ENCODE assay signal across 16 mouse cellular contexts in the genomic region with DNA sequence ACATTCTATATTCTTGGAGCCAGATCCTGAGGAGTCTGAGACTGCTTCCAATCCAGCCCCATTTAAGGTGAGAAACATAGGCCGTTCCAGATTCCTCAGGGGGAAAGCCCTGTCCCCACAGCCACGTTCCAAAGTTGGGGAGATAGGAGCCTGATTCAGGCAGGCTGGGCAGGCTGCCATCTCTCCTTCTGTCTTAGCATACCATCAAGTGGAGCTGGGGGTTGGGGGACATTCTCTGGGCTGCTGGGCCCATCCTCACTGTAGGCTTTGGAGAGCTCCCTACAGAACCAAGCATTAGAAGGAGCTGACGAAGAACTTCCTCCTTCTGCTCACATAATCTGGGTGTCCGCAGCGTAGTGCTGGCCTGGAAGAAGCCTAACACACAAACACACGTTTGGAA. TPM values are rescaled to one million over a fixed set of nuclear protein-coding genes. Genes with fewer than 3 reads are reported as not detected.
A peak's percentile ranks its signal among the peaks of the same experiment; 100 is the strongest.
DNase-seq lines count a peak whose midpoint lies in the region; ATAC-seq and TF ChIP-seq lines count a peak whose summit lies in the region.
"Had no signal": no experiment of that assay in that cellular context is flagged by ENCODE, and none has a peak within 500 bp of the region (broad histone marks: within the 10 kb centered on the region; RNA-seq: fewer than 3 reads in every experiment).

No protein-coding gene starts in this region.

- H3K9me3 ChIP-seq in liver, embryonic 15.5 days (replicated peaks) = no peaks in the 10 kb centered on the region
- no peaks in the 10 kb centered on the region for H3K9me3 ChIP-seq in liver, embryonic 11.5 days (ENCODE audit: control insufficient read depth, low read length)
- H3K9me3 ChIP-seq in stomach, embryonic 15.5 days = no peaks in the 10 kb centered on the region
- H3K9me3 ChIP-seq in kidney, embryonic 16.5 days (ENCODE audit: low read length) = no peaks in the 10 kb centered on the region
- H3K9me3 ChIP-seq: forebrain, embryonic 10.5 days; liver, embryonic 13.5 days had no signal

- no peak for TF ChIP-seq POLR2A in spleen, adult 2 months (IDR thresholded peaks at IDR 0.05; ENCODE audit: low read depth, low read length)

- H3K4me3 ChIP-seq in liver, embryonic 15.5 days (replicated peaks) = no peak overlapping the region
- H3K4me3 ChIP-seq in liver, embryonic 11.5 days (ENCODE audit: low read depth, low read length) = no peak overlapping the region
- H3K4me3 ChIP-seq in spleen, adult 2 months (ENCODE audit: extremely low read depth, insufficient read depth, insufficient read length) = no peak overlapping the region
- no peak overlapping the region for H3K4me3 ChIP-seq in stomach, embryonic 15.5 days (replicated peaks)
- H3K4me3 ChIP-seq in kidney, embryonic 16.5 days (ENCODE audit: low read length) = no peak overlapping the region
- H3K4me3 ChIP-seq: forebrain, embryonic 10.5 days; left cerebral cortex, adult 2 months; liver, embryonic 13.5 days had no signal

- peak overlapping the region; percentile 71 for H3K27ac ChIP-seq in liver, embryonic 15.5 days (replicated peaks)
- H3K27ac ChIP-seq in liver, embryonic 11.5 days (ENCODE audit: low read depth, low read length) = no peak overlapping the region
- H3K27ac ChIP-seq in spleen, adult 2 months (ENCODE audit: insufficient read depth, low read length) = peak overlapping the region; percentile 90
- H3K27ac ChIP-seq in stomach, embryonic 15.5 days = peak overlapping the region; percentile 57
- H3K27ac ChIP-seq in kidney, embryonic 16.5 days (ENCODE audit: low read length) = no peak overlapping the region
- H3K27ac ChIP-seq: forebrain, embryonic 10.5 days; kidney, postnatal 0 days; left cerebral cortex, adult 2 months had no signal

- WGBS in liver, embryonic 15.5 days (ENCODE audit: insufficient replicate concordance) = 34% methylated on average over 6 of the region's 6 CpGs
- 63% methylated on average over 6 of the region's 6 CpGs for WGBS in liver, embryonic 11.5 days
- WGBS in spleen, adult 2 months = 44% methylated on average over 6 of the region's 6 CpGs
- 56% methylated on average over 6 of the region's 6 CpGs for WGBS in stomach, embryonic 15.5 days
- 77% methylated on average over 6 of the region's 6 CpGs for WGBS in kidney, embryonic 16.5 days

- no peaks in the 10 kb centered on the region for H3K36me3 ChIP-seq in liver, embryonic 15.5 days (replicated peaks)
- no peaks in the 10 kb centered on the region for H3K36me3 ChIP-seq in liver, embryonic 11.5 days (ENCODE audit: control insufficient read depth, insufficient read depth, low read length)
- H3K36me3 ChIP-seq in spleen, adult 2 months (ENCODE audit: control insufficient read depth, insufficient read depth, low read length) = no peaks in the 10 kb centered on the region
- H3K36me3 ChIP-seq in stomach, embryonic 15.5 days = no peaks in the 10 kb centered on the region
- H3K36me3 ChIP-seq in kidney, embryonic 16.5 days (ENCODE audit: insufficient read depth, low read length) = no peaks in the 10 kb centered on the region
- H3K36me3 ChIP-seq: forebrain, embryonic 10.5 days; liver, embryonic 13.5 days had no signal

- H3K27me3 ChIP-seq in liver, embryonic 15.5 days = no peaks in the 10 kb centered on the region
- H3K27me3 ChIP-seq in liver, embryonic 11.5 days (replicated peaks; ENCODE audit: control insufficient read depth, insufficient read depth, low read length) = no peaks in the 10 kb centered on the region; the same call in 1 of the 2 replicates
- no peaks in the 10 kb centered on the region for H3K27me3 ChIP-seq in spleen, adult 2 months (ENCODE audit: control insufficient read depth, insufficient read depth, low read length)
- no peaks in the 10 kb centered on the region for H3K27me3 ChIP-seq in stomach, embryonic 15.5 days (replicated peaks)
- no peaks in the 10 kb centered on the region for H3K27me3 ChIP-seq in kidney, embryonic 16.5 days (ENCODE audit: insufficient read depth, low read length)
- H3K27me3 ChIP-seq: liver, embryonic 13.5 days had no signal

- 0 out of 2 replicates have a peak, but pooled peaks cover 2% of the 10 kb centered on the region for H3K4me1 ChIP-seq in liver, embryonic 15.5 days (replicated peaks)
- H3K4me1 ChIP-seq in liver, embryonic 11.5 days (replicated peaks; ENCODE audit: control insufficient read depth, insufficient read depth, low read length) = peaks cover 3% of the 10 kb centered on the region; the same call in 1 of the 2 replicates
- peaks cover 44% of the 10 kb centered on the region; the same call in 1 of the 2 replicates for H3K4me1 ChIP-seq in spleen, adult 2 months (ENCODE audit: control insufficient read depth, insufficient read depth, insufficient read length)
- H3K4me1 ChIP-seq in stomach, embryonic 15.5 days = peaks cover 10% of the 10 kb centered on the region
- H3K4me1 ChIP-seq in kidney, embryonic 16.5 days (ENCODE audit: insufficient read depth, low read length) = no peaks in the 10 kb centered on the region
- H3K4me1 ChIP-seq: forebrain, embryonic 10.5 days; liver, embryonic 13.5 days had no signal

- peak; percentile 25 for DNase-seq in gastrocnemius, postnatal 10 days
- DNase-seq in gastrocnemius, postnatal 4 days (ENCODE audit: low spot score in 2 of 2) = no peak
- no peak for DNase-seq in liver, embryonic 11.5 days (ENCODE audit: low spot score)
- no peak for DNase-seq in spleen, adult 2 months (ENCODE audit: low read depth in 1 of 2, low spot score in 2 of 2)
- no peak for DNase-seq in spleen, postnatal 4 days (ENCODE audit: low spot score in 2 of 2)
- DNase-seq: liver, embryonic 13.5 days; midbrain, embryonic 14.5 days; thymus, postnatal 36 days had no signal

- H3K9ac ChIP-seq in liver, embryonic 15.5 days = no peak overlapping the region
- no peak overlapping the region for H3K9ac ChIP-seq in liver, embryonic 11.5 days (ENCODE audit: low read depth, low read length)
- H3K9ac ChIP-seq in stomach, embryonic 15.5 days = no peak overlapping the region
- H3K9ac ChIP-seq in kidney, embryonic 16.5 days (replicated peaks; ENCODE audit: low read length) = no peak overlapping the region
- H3K9ac ChIP-seq: liver, embryonic 13.5 days had no signal

- TF ChIP-seq CTCF in spleen, adult 2 months (IDR thresholded peaks at IDR 0.05; ENCODE audit: extremely low read depth, insufficient read depth, insufficient read length, insufficient replicate concordance) = no peak

- no peak overlapping the region for H3K4me2 ChIP-seq in liver, embryonic 15.5 days
- H3K4me2 ChIP-seq in liver, embryonic 11.5 days = no peak overlapping the region
- no peak overlapping the region for H3K4me2 ChIP-seq in stomach, embryonic 15.5 days
- no peak overlapping the region for H3K4me2 ChIP-seq in kidney, embryonic 16.5 days (replicated peaks; ENCODE audit: low read depth, low read length)
- H3K4me2 ChIP-seq: liver, embryonic 13.5 days had no signal

- no peak for ATAC-seq in liver, embryonic 15.5 days (ENCODE audit: insufficient read depth)
- no peak for ATAC-seq in liver, embryonic 11.5 days (replicated peaks; ENCODE audit: low FRiP score)
- no peak for ATAC-seq in stomach, embryonic 15.5 days (ENCODE audit: insufficient read depth, low FRiP score, low read depth)
- ATAC-seq in kidney, embryonic 16.5 days (ENCODE audit: low FRiP score, low TSS enrichment) = no peak

RNA-seq across cellular contexts. Expression of a gene that starts 0.8 kb away (rescaled TPM):
- total RNA-seq in gastrocnemius, postnatal 10 days (2021) = 1 to 10 TPM in 1 of 2 experiments, under 1 TPM in 1; 0.96 to 2.1 TPM
- 1 to 10 TPM; 3.4 to 3.9 TPM for total RNA-seq in gastrocnemius, postnatal 4 days (2021)
- 46.6 and 47.6 TPM in 2 replicates for polyA plus RNA-seq in liver, embryonic 15.5 days (2015; fragmentation: Nextera tagmentation; extraction: Ambion mirVana)
- 18.8 and 19.8 TPM in 2 replicates for polyA plus RNA-seq in liver, embryonic 11.5 days (2014; fragmentation: Nextera tagmentation; extraction: Ambion mirVana)
- polyA plus RNA-seq in spleen, adult 2 months (2012; rRNA removed) = 122 and 137 TPM in 2 replicates
- 9.0 and 9.2 TPM in 2 replicates for polyA plus RNA-seq in stomach, embryonic 15.5 days (2015; fragmentation: Nextera tagmentation; extraction: Ambion mirVana)
- 1.8 and 3.1 TPM in 2 replicates for polyA plus RNA-seq in kidney, embryonic 16.5 days (2015; fragmentation: Nextera tagmentation; extraction: Ambion mirVana)

RNA-seq across cellular contexts. Expression of a gene that starts 37.6 kb away (rescaled TPM):
- total RNA-seq in gastrocnemius, postnatal 10 days (2021) = over 10,000 TPM; 11,172 to 13,407 TPM
- total RNA-seq in gastrocnemius, postnatal 4 days (2021) = 100 to 1,000 TPM; 716 to 864 TPM
- polyA plus RNA-seq in liver, embryonic 15.5 days (2015; fragmentation: Nextera tagmentation; extraction: Ambion mirVana) = not detected in 2 replicates
- polyA plus RNA-seq in liver, embryonic 11.5 days (2014; fragmentation: Nextera tagmentation; extraction: Ambion mirVana) = not detected in 2 replicates
- polyA plus RNA-seq in spleen, adult 2 months (2012; rRNA removed) = not detected in 2 replicates
- polyA plus RNA-seq in stomach, embryonic 15.5 days (2015; fragmentation: Nextera tagmentation; extraction: Ambion mirVana) = 0.37 TPM in 1 of 2 replicates, not detected in the other
- polyA plus RNA-seq in kidney, embryonic 16.5 days (2015; fragmentation: Nextera tagmentation; extraction: Ambion mirVana) = 0.44 TPM in 1 of 2 replicates, not detected in the other
- total RNA-seq: heart, postnatal 10 days had no signal
- polyA plus RNA-seq: embryonic facial prominence, embryonic 11.5 days; forebrain, embryonic 10.5 days; liver, embryonic 13.5 days had no signal

Comparison
In these comparisons a context has a peak if more than half of its experiments do, and no peak if none do; other contexts are left out.
1. H3K27ac ChIP-seq: peak in liver, embryonic 15.5 days (single experiment), spleen, adult 2 months (single experiment) and stomach, embryonic 15.5 days (single experiment); none in liver, embryonic 11.5 days (single experiment) and kidney, embryonic 16.5 days (single experiment).